Mouse (Mus musculus): ENCODE measurements around the gene Phldb2. TPM values are rescaled to one million over a fixed set of nuclear protein-coding genes. Genes with fewer than 3 reads are reported as not detected.

Phldb2 gene
- polyA plus RNA-seq, 1 experiment from 2014 or later = 37.2 TPM

DNA sequence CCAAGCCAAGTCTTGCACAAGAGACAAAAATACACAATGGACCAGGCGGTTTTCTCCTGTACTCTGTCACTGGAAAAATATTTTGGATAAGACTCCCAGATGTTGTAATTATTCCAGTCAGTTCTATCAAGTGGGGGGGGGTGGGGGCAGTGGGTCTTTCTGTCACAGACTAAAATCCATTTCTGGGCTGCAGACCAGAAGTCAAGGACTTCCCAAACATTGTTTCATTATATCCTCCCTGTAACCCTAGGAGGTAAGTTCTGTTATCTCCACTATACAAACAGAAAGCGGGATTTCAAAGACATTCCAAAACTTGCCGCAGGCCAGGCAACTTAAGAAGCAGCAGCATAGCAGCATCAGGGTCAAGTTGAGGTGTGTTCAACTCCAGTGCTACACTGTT, 25.8 kb downstream of the Phldb2 start:
- Histone ChIP-seq H3K9me3 (no peaks in the 10 kb centered on the region), H3K4me1 (peaks cover 49% of the 10 kb centered on the region), H3K9ac (no peak overlapping the region), H3K27me3 (replicated peaks) (no peaks in the 10 kb centered on the region), H3K4me3 (no peak overlapping the region), H3K4me2 (no peak overlapping the region), H3K27ac (replicated peaks) (no peak overlapping the region), H3K36me3 (no peaks in the 10 kb centered on the region)
- no peak for ATAC-seq (ENCODE audit: extremely low read depth, insufficient number of reproducible peaks, low FRiP score, low TSS enrichment)
- 9% methylated on average over 3 of the region's 3 CpGs for WGBS

DNA sequence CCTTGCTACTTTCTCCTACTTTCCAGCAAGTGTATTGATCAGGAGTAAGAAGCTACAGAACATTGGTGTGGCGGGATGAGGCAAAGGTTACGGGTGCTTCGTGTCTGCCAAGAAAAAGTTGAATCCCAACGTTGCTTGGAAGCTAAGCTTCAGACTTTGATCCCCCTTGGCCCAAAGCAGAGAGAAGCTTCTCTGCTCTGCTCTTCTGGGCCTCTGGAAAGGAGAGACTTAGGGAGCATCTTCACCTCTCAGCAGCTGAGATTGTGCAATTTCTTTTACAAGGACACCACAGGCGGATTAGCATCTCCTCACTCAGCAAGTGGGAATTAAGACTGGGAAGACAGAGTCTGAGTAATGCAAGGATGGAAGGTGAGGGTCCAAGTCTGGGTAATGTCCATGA, 26.5 kb downstream of the Phldb2 start:
- WGBS = 81% methylated on average over 5 of the region's 5 CpGs
- peaks cover 54% of the 10 kb centered on the region for H3K4me1 ChIP-seq
- no peaks in the 10 kb centered on the region for H3K36me3 ChIP-seq
- H3K4me3 ChIP-seq = no peak overlapping the region
- no peak overlapping the region for H3K27ac ChIP-seq (replicated peaks)
- no peaks in the 10 kb centered on the region for H3K27me3 ChIP-seq (replicated peaks)
- no peaks in the 10 kb centered on the region for H3K9me3 ChIP-seq
- H3K9ac ChIP-seq = no peak overlapping the region
- H3K4me2 ChIP-seq = no peak overlapping the region
- ATAC-seq (ENCODE audit: extremely low read depth, insufficient number of reproducible peaks, low FRiP score, low TSS enrichment) = no peak

- ATAC-seq (ENCODE audit: extremely low read depth, insufficient number of reproducible peaks, low FRiP score, low TSS enrichment) = no peak
- Histone ChIP-seq H3K4me2 (no peak overlapping the region), H3K4me1 (peaks cover 51% of the 10 kb centered on the region), H3K36me3 (no peaks in the 10 kb centered on the region), H3K27me3 (replicated peaks) (no peaks in the 10 kb centered on the region), H3K27ac (replicated peaks) (0 out of 2 replicates have a peak overlapping the region, but pooled peaks have one; percentile 24), H3K4me3 (no peak overlapping the region), H3K9ac (no peak overlapping the region), H3K9me3 (no peaks in the 10 kb centered on the region)
- WGBS = 60% methylated on average over 6 of the region's 6 CpGs
Measured at GRCm38 (mm10) chr16:45923731-45924424, 29.5 kb downstream of the Phldb2 start.

GRCm38 (mm10) chr16:45922546-45923229, 30.7 kb downstream of the Phldb2 start:
- Histone ChIP-seq H3K9ac (no peak overlapping the region), H3K4me3 (no peak overlapping the region), H3K27me3 (replicated peaks) (0 out of 2 replicates have a peak, but pooled peaks cover 2% of the 10 kb centered on the region), H3K4me2 (no peak overlapping the region), H3K4me1 (peaks cover 44% of the 10 kb centered on the region), H3K36me3 (no peaks in the 10 kb centered on the region), H3K27ac (replicated peaks) (peak overlapping the region; percentile 65), H3K9me3 (no peaks in the 10 kb centered on the region)
- 58% methylated on average over 8 of the region's 8 CpGs for WGBS
- ATAC-seq (ENCODE audit: extremely low read depth, insufficient number of reproducible peaks, low FRiP score, low TSS enrichment) = no peak

- 59% methylated on average over 8 of the region's 8 CpGs for WGBS
Measured at GRCm38 (mm10) chr16:45919572-45919971, 33.8 kb downstream of the Phldb2 start.

GRCm38 (mm10) chr16:45903595-45903994, 49.8 kb downstream of the Phldb2 start:
- ATAC-seq (ENCODE audit: extremely low read depth, insufficient number of reproducible peaks, low FRiP score, low TSS enrichment) = no peak
- 75% methylated on average over 8 of the region's 8 CpGs for WGBS
- no peaks in the 10 kb centered on the region for H3K27me3 ChIP-seq (replicated peaks)

More at GRCm38 (mm10) chr16:45919572-45919971, 33.8 kb downstream of the Phldb2 start:
- peaks cover 3% of the 10 kb centered on the region; the same call in 1 of the 2 replicates for H3K27me3 ChIP-seq (replicated peaks)
- no peak for ATAC-seq (ENCODE audit: extremely low read depth, insufficient number of reproducible peaks, low FRiP score, low TSS enrichment)
- H3K4me3 ChIP-seq = no peak overlapping the region
- peaks cover 29% of the 10 kb centered on the region for H3K4me1 ChIP-seq
- no peaks in the 10 kb centered on the region for H3K9me3 ChIP-seq
- no peak overlapping the region for H3K27ac ChIP-seq (replicated peaks)
- no peak overlapping the region for H3K9ac ChIP-seq
- no peak overlapping the region for H3K4me2 ChIP-seq
- H3K36me3 ChIP-seq = no peaks in the 10 kb centered on the region

GRCm38 (mm10) chr16:45898459-45898858, 54.9 kb downstream of the Phldb2 start:
- no peak overlapping the region for H3K9ac ChIP-seq
- WGBS = 57% methylated on average over 3 of the region's 3 CpGs
- no peak overlapping the region for H3K4me3 ChIP-seq
- no peak for ATAC-seq (ENCODE audit: extremely low read depth, insufficient number of reproducible peaks, low FRiP score, low TSS enrichment)
- no peaks in the 10 kb centered on the region for H3K27me3 ChIP-seq (replicated peaks)
- no peaks in the 10 kb centered on the region for H3K36me3 ChIP-seq
- no peak overlapping the region for H3K27ac ChIP-seq (replicated peaks)
- peaks cover 25% of the 10 kb centered on the region for H3K4me1 ChIP-seq
- H3K4me2 ChIP-seq = no peak overlapping the region
- no peaks in the 10 kb centered on the region for H3K9me3 ChIP-seq

More at GRCm38 (mm10) chr16:45903595-45903994, 49.8 kb downstream of the Phldb2 start:
- Histone ChIP-seq H3K36me3 (no peaks in the 10 kb centered on the region), H3K9me3 (no peaks in the 10 kb centered on the region), H3K4me2 (no peak overlapping the region), H3K9ac (no peak overlapping the region), H3K4me1 (peaks cover 10% of the 10 kb centered on the region; the same call in 1 of the 2 replicates), H3K4me3 (no peak overlapping the region), H3K27ac (replicated peaks) (no peak overlapping the region)

- Histone ChIP-seq H3K27ac (replicated peaks) (no peak overlapping the region), H3K27me3 (replicated peaks) (no peaks in the 10 kb centered on the region), H3K4me2 (no peak overlapping the region), H3K36me3 (no peaks in the 10 kb centered on the region), H3K4me3 (no peak overlapping the region), H3K4me1 (peaks cover 37% of the 10 kb centered on the region), H3K9ac (no peak overlapping the region), H3K9me3 (no peaks in the 10 kb centered on the region)
- ATAC-seq (ENCODE audit: extremely low read depth, insufficient number of reproducible peaks, low FRiP score, low TSS enrichment) = no peak
- 59% methylated on average over 2 of the region's 2 CpGs for WGBS
Measured at GRCm38 (mm10) chr16:45896587-45896986, 56.8 kb downstream of the Phldb2 start.

GRCm38 (mm10) chr16:45894998-45895397, 58.4 kb downstream of the Phldb2 start:
- WGBS = 58% methylated on average over 5 of the region's 5 CpGs
- Histone ChIP-seq H3K27me3 (replicated peaks) (no peaks in the 10 kb centered on the region), H3K36me3 (no peaks in the 10 kb centered on the region), H3K27ac (replicated peaks) (no peak overlapping the region), H3K9ac (no peak overlapping the region), H3K4me3 (no peak overlapping the region), H3K4me1 (peaks cover 30% of the 10 kb centered on the region), H3K9me3 (no peaks in the 10 kb centered on the region), H3K4me2 (no peak overlapping the region)
- ATAC-seq (ENCODE audit: extremely low read depth, insufficient number of reproducible peaks, low FRiP score, low TSS enrichment) = no peak

DNA sequence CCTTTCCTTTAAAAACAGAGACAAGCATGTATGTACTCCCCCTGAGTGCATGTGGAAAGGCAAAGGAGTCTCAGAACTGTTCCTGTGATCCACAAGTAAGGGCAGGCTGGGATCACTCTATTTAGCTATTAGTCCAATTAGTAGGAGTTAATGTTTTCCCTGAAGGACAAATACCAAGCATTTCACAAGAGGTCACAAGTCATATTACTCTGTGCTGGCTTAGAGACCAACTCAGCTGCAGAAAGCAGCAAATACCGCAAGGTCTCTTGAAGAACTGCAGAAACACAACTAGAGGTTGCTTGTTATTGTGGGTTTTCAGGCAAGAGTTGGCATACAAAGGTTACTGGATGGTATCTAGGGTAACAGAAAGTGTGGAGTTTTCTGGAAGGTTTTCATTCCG, 59.6 kb downstream of the Phldb2 start:
- H3K36me3 ChIP-seq = no peaks in the 10 kb centered on the region
- 69% methylated on average over 2 of the region's 2 CpGs for WGBS
- H3K4me3 ChIP-seq = no peak overlapping the region
- no peak overlapping the region for H3K4me2 ChIP-seq
- no peaks in the 10 kb centered on the region for H3K27me3 ChIP-seq (replicated peaks)
- no peak overlapping the region for H3K9ac ChIP-seq
- H3K4me1 ChIP-seq = peaks cover 35% of the 10 kb centered on the region
- no peak for ATAC-seq (ENCODE audit: extremely low read depth, insufficient number of reproducible peaks, low FRiP score, low TSS enrichment)
- H3K27ac ChIP-seq (replicated peaks) = peak overlapping the region; percentile 42; the same call in 1 of the 2 replicates
- no peaks in the 10 kb centered on the region for H3K9me3 ChIP-seq

DNA sequence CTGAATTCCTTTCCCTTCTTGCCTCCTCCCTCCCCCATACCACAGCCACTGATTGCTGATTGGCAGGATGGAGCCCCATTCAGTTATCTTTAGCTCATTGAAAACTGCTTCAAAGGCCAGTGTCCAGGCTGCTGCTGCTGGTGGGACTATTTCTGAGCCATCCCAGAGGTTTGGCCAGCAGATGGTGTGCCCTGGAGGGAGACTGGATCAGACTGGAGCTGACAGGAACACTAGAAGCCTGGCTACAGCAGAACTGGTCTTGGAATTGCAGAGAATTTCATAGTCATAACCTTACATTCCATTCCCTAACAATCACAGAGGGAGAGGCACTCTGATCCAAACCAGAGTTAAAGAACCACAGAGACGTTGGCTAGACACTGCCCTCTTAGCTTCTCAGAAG, 60.5 kb downstream of the Phldb2 start:
- no peak; the same call in 1 of the 2 replicates for ATAC-seq (ENCODE audit: extremely low read depth, insufficient number of reproducible peaks, low FRiP score, low TSS enrichment)
- no peaks in the 10 kb centered on the region for H3K9me3 ChIP-seq
- no peak overlapping the region for H3K9ac ChIP-seq
- H3K4me2 ChIP-seq = no peak overlapping the region
- peaks cover 35% of the 10 kb centered on the region for H3K4me1 ChIP-seq
- H3K27me3 ChIP-seq (replicated peaks) = no peaks in the 10 kb centered on the region
- H3K27ac ChIP-seq (replicated peaks) = peak overlapping the region; percentile 83
- no peak overlapping the region for H3K4me3 ChIP-seq
- 10% methylated on average over 1 of the region's 1 CpGs for WGBS
- H3K36me3 ChIP-seq = no peaks in the 10 kb centered on the region

Data from heart, embryonic 13.5 days (tissue).